Mouse (Mus musculus) liver, postnatal 0 days (tissue): ENCODE measurements around the gene Add3.

Source experiments
- CTCF ChIP-seq: sonication (generic); IDR thresholded peaks from 2 replicates; pipeline ENCODE4 v1.5.1; 2016; ENCODE audit warnings: antibody characterized with exemption, low read depth
- EP300 ChIP-seq: IDR thresholded peaks from 2 replicates; pipeline ENCODE4 v1.6.1; 2016; ENCODE audit warnings: antibody characterized with exemption, low read depth, mild to moderate bottlenecking

- TF ChIP-seq EP300 (no peak), CTCF (0 out of 2 replicates have a peak, but pooled peaks have one; percentile 15)
These were observed 40.0 kb downstream of the Add3 start for GRCm38 (mm10) chr19:53180168-53180803.
